Mouse (Mus musculus) lung, postnatal 0 days (tissue): ENCODE measurements around the gene Col11a2. TPM values are rescaled to one million over a fixed set of nuclear protein-coding genes. Genes with fewer than 3 reads are reported as not detected.
A peak's percentile ranks its signal among the peaks of the same experiment; 100 is the strongest.

Experiments
- ATAC-seq: fragments of 200-750 bp; cut with Nextera tagmentation; 2 replicates; pipeline ENCODE4 v1.8.0; 2017; ENCODE audit warnings: moderate library complexity
- DNase-seq: peaks from one replicate; pipeline ENCODE4 v3.0.0-alpha.2; 2016; ENCODE audit warnings: low spot score
- H3K27ac ChIP-seq: fragments of 300-500 bp; sonication (generic); 2 replicates; pipeline ENCODE4 v1.5.1; 2014; ENCODE audit warnings: antibody characterized with exemption, mild to moderate bottlenecking, low read length, mixed read lengths
- H3K27me3 ChIP-seq: fragments of 300-500 bp; sonication (generic); replicated peaks from 2 replicates; pipeline ENCODE4 v1.6.1; 2014; ENCODE audit warnings: low read length, mixed read lengths; ENCODE audit not compliant: insufficient read depth
- H3K36me3 ChIP-seq: fragments of 300-500 bp; sonication (generic); 2 replicates; pipeline ENCODE4 v1.6.1; 2014; ENCODE audit warnings: low read length, mixed read lengths; ENCODE audit not compliant: insufficient read depth
- H3K4me1 ChIP-seq: fragments of 300-500 bp; sonication (generic); 2 replicates; pipeline ENCODE4 v1.6.1; 2014; ENCODE audit warnings: antibody characterized with exemption, low read depth, low read length, mixed read lengths; ENCODE audit not compliant: insufficient read depth
- H3K4me2 ChIP-seq: fragments of 300-500 bp; sonication (generic); replicated peaks from 2 replicates; pipeline ENCODE4 v1.6.1; 2014; ENCODE audit warnings: low read depth, mild to moderate bottlenecking, low read length, moderate library complexity, mixed read lengths
- H3K4me3 ChIP-seq: fragments of 300-500 bp; sonication (generic); 2 replicates; pipeline ENCODE4 v1.5.1; 2014; ENCODE audit warnings: low read depth, low read length
- H3K9ac ChIP-seq: fragments of 300-500 bp; sonication (generic); replicated peaks from 2 replicates; pipeline ENCODE4 v1.6.1; 2014; ENCODE audit warnings: low read depth, mild to moderate bottlenecking
- H3K9me3 ChIP-seq: fragments of 300-500 bp; sonication (generic); 2 replicates; pipeline ENCODE4 v1.6.1; 2016; ENCODE audit warnings: low read length, mixed read lengths
- CTCF ChIP-seq: IDR thresholded peaks from 2 replicates; pipeline ENCODE4 v1.5.1; 2016; ENCODE audit warnings: antibody characterized with exemption, mild to moderate bottlenecking
- EP300 ChIP-seq: IDR thresholded peaks from 2 replicates; pipeline ENCODE4 v1.6.1; 2016; ENCODE audit warnings: antibody characterized with exemption, mild to moderate bottlenecking, control low read depth
- WGBS: fragments of 180-500 bp; shearing (Covaris S2); extraction: QIAGEN DNeasy Blood & Tissue Kit; methylation state at CpG from one replicate; pipeline ENCODE4 v1.1.7; 2014; 5-methylcytosine and 5-hydroxymethylcytosine counted together
- polyA plus RNA-seq: library from polyadenylated mRNA; unstranded; fragments of >200 nt; fragmentation: Nextera tagmentation; extraction: Ambion mirVana; gene quantifications from 2 replicates; pipeline ENCODE4 v1.2.1, GENCODE M21; 2015

Col11a2 gene
- polyA plus RNA-seq, 1 experiment from 2014 or later = 0.25 TPM

GRCm38 (mm10) chr17:34032174-34032632, 7.0 kb upstream of the Col11a2 start:
- ATAC-seq = peak; percentile 32
- WGBS = 0% methylated on average over 19 of the region's 48 CpGs
- no peaks in the 10 kb centered on the region for H3K27me3 ChIP-seq
- peak; percentile 71 for DNase-seq
- peak overlapping the region; percentile 98 for H3K27ac ChIP-seq
- H3K9ac ChIP-seq = peak overlapping the region; percentile 91
- H3K36me3 ChIP-seq = peaks cover 23% of the 10 kb centered on the region
- TF ChIP-seq EP300 (no peak), CTCF (no peak; the same call in 1 of the 2 replicates)
- H3K4me1 ChIP-seq = peaks cover 31% of the 10 kb centered on the region
- peak overlapping the region; percentile 82 for H3K4me2 ChIP-seq
- no peaks in the 10 kb centered on the region for H3K9me3 ChIP-seq
- peak overlapping the region; percentile 94 for H3K4me3 ChIP-seq

GRCm38 (mm10) chr17:34032806-34033205, 6.4 kb upstream of the Col11a2 start:
- 36% methylated on average over 9 of the region's 9 CpGs for WGBS
- H3K27me3 ChIP-seq = no peaks in the 10 kb centered on the region
- H3K4me3 ChIP-seq = peak overlapping the region; percentile 94; the same call in 1 of the 2 replicates
- peaks cover 23% of the 10 kb centered on the region for H3K36me3 ChIP-seq
- H3K9me3 ChIP-seq = no peaks in the 10 kb centered on the region
- H3K9ac ChIP-seq = peak overlapping the region; percentile 91; the same call in 1 of the 2 replicates
- H3K4me2 ChIP-seq = peak overlapping the region; percentile 82
- no peak for ATAC-seq
- peaks cover 28% of the 10 kb centered on the region for H3K4me1 ChIP-seq
- no peak for DNase-seq
- H3K27ac ChIP-seq = peak overlapping the region; percentile 98
- TF ChIP-seq CTCF = no peak
- TF ChIP-seq EP300 = no peak

GRCm38 (mm10) chr17:34033441-34033840, 5.8 kb upstream of the Col11a2 start:
- no peak for DNase-seq
- Histone ChIP-seq H3K4me1 (peaks cover 31% of the 10 kb centered on the region), H3K4me3 (no peak overlapping the region), H3K9me3 (no peaks in the 10 kb centered on the region), H3K36me3 (peaks cover 23% of the 10 kb centered on the region), H3K4me2 (no peak overlapping the region; the same call in 1 of the 2 replicates), H3K9ac (no peak overlapping the region), H3K27ac (no peak overlapping the region), H3K27me3 (no peaks in the 10 kb centered on the region)
- no peak for ATAC-seq
- 91% methylated on average over 9 of the region's 9 CpGs for WGBS
- TF ChIP-seq CTCF (no peak), EP300 (no peak)

- no peak overlapping the region for H3K4me3 ChIP-seq
- no peak overlapping the region for H3K27ac ChIP-seq
- H3K4me1 ChIP-seq = peaks cover 35% of the 10 kb centered on the region
- H3K36me3 ChIP-seq = peaks cover 18% of the 10 kb centered on the region
- H3K9ac ChIP-seq = no peak overlapping the region
- TF ChIP-seq CTCF = peak; percentile 81
- no peak for TF ChIP-seq EP300
- no peaks in the 10 kb centered on the region for H3K27me3 ChIP-seq
- H3K9me3 ChIP-seq = no peaks in the 10 kb centered on the region
- ATAC-seq (no peak), DNase-seq (peak; percentile 64)
- H3K4me2 ChIP-seq = no peak overlapping the region
- 66% methylated on average over 10 of the region's 10 CpGs for WGBS
These were observed 5.2 kb upstream of the Col11a2 start for GRCm38 (mm10) chr17:34034064-34034463.

- no peak overlapping the region for H3K27ac ChIP-seq
- H3K4me2 ChIP-seq = no peak overlapping the region
- H3K27me3 ChIP-seq = no peaks in the 10 kb centered on the region
- H3K4me1 ChIP-seq = peaks cover 24% of the 10 kb centered on the region; the same call in 1 of the 2 replicates
- WGBS = 89% methylated on average over 9 of the region's 9 CpGs
- H3K36me3 ChIP-seq = peaks cover 10% of the 10 kb centered on the region
- no peak overlapping the region for H3K9ac ChIP-seq
- no peak overlapping the region for H3K4me3 ChIP-seq
- TF ChIP-seq CTCF (no peak), EP300 (no peak)
- no peaks in the 10 kb centered on the region for H3K9me3 ChIP-seq
- DNase-seq (no peak), ATAC-seq (no peak)
These were observed 3.7 kb upstream of the Col11a2 start for GRCm38 (mm10) chr17:34035517-34035916.

- DNase-seq = no peak
- Histone ChIP-seq H3K9ac (no peak overlapping the region), H3K4me2 (no peak overlapping the region), H3K27me3 (no peaks in the 10 kb centered on the region), H3K4me3 (no peak overlapping the region), H3K27ac (no peak overlapping the region), H3K9me3 (no peaks in the 10 kb centered on the region), H3K4me1 (peaks cover 20% of the 10 kb centered on the region; the same call in 1 of the 2 replicates), H3K36me3 (peaks cover 10% of the 10 kb centered on the region)
- TF ChIP-seq EP300 = no peak
- TF ChIP-seq CTCF = no peak
- ATAC-seq = no peak
- WGBS = 76% methylated on average over 10 of the region's 10 CpGs
These were observed 2.6 kb upstream of the Col11a2 start for GRCm38 (mm10) chr17:34036647-34037046.
